Mouse (Mus musculus) midbrain, embryonic 11.5 days (tissue): ENCODE data around the gene Chchd5. TPM values are rescaled to one million over a fixed set of nuclear protein-coding genes. Genes with fewer than 3 reads are reported as not detected.
A peak's percentile ranks its signal among the peaks of the same experiment; 100 is the strongest.

Experiments used
- ATAC-seq: fragments of 200-750 bp; cut with Nextera tagmentation; 2 replicates; pipeline ENCODE4 v1.8.0; 2017; ENCODE audit warnings: moderate TSS enrichment, moderate library complexity; ENCODE audit not compliant: low FRiP score
- DNase-seq: peaks from one replicate; pipeline ENCODE4 v3.0.0; 2015; ENCODE audit warnings: low spot score; ENCODE audit errors: missing footprints
- H3K27ac ChIP-seq: fragments of 300-500 bp; sonication (generic); 2 replicates; pipeline ENCODE4 v1.5.1; 2014; ENCODE audit warnings: low read depth, low read length
- H3K27me3 ChIP-seq: fragments of 300-500 bp; sonication (generic); 2 replicates; pipeline ENCODE4 v1.6.1; 2014; ENCODE audit warnings: mild to moderate bottlenecking, low read length, moderate library complexity, mixed read lengths; ENCODE audit not compliant: control insufficient read depth, insufficient read depth
- H3K36me3 ChIP-seq: fragments of 300-500 bp; sonication (generic); 2 replicates; pipeline ENCODE4 v1.6.1; 2014; ENCODE audit warnings: mild to moderate bottlenecking, low read length, moderate library complexity, mixed read lengths; ENCODE audit not compliant: control insufficient read depth, insufficient read depth
- H3K4me1 ChIP-seq: fragments of 300-500 bp; sonication (generic); 2 replicates; pipeline ENCODE4 v1.6.1; 2014; ENCODE audit warnings: low read length; ENCODE audit not compliant: control insufficient read depth, insufficient read depth
- H3K4me2 ChIP-seq: fragments of 300-500 bp; sonication (generic); 2 replicates; pipeline ENCODE4 v1.6.1; 2014; ENCODE audit warnings: mild to moderate bottlenecking, moderate library complexity
- H3K4me3 ChIP-seq: fragments of 300-500 bp; sonication (generic); 2 replicates; pipeline ENCODE4 v1.5.1; 2014; ENCODE audit warnings: low read depth, low read length
- H3K9ac ChIP-seq: fragments of 300-500 bp; sonication (generic); 2 replicates; pipeline ENCODE4 v1.6.1; 2014; ENCODE audit warnings: low read length
- H3K9me3 ChIP-seq: fragments of 300-500 bp; sonication (generic); 2 replicates; pipeline ENCODE4 v1.6.1; 2016; ENCODE audit warnings: low read length; ENCODE audit not compliant: control insufficient read depth
- WGBS: fragments of 180-500 bp; shearing (Covaris S2); extraction: QIAGEN DNeasy Blood & Tissue Kit; methylation state at CpG from one replicate; pipeline ENCODE4 v1.1.7; 2014; 5-methylcytosine and 5-hydroxymethylcytosine counted together
- polyA plus RNA-seq: library from polyadenylated mRNA; unstranded; fragments of >200 nt; fragmentation: Nextera tagmentation; extraction: Ambion mirVana; gene quantifications from 2 replicates; pipeline ENCODE4 v1.2.1, GENCODE M21; 2014

The Chchd5 gene
- polyA plus RNA-seq, 1 experiment from 2014 or later = 27.2 TPM

GRCm38 (mm10) chr2:129112924-129113323 lies 16.6 kb upstream of the Chchd5 start:
- no peak for DNase-seq
- Histone ChIP-seq H3K27me3 (no peaks in the 10 kb centered on the region), H3K4me1 (no peaks in the 10 kb centered on the region), H3K9ac (no peak overlapping the region), H3K27ac (no peak overlapping the region), H3K36me3 (peaks cover 16% of the 10 kb centered on the region; the same call in 1 of the 2 replicates), H3K9me3 (no peaks in the 10 kb centered on the region), H3K4me3 (no peak overlapping the region), H3K4me2 (no peak overlapping the region)
- WGBS = 96% methylated on average over 5 of the region's 5 CpGs
- ATAC-seq = no peak

- DNase-seq (no peak), ATAC-seq (no peak)
- Histone ChIP-seq H3K9ac (no peak overlapping the region), H3K4me3 (no peak overlapping the region), H3K36me3 (peaks cover 27% of the 10 kb centered on the region), H3K27ac (no peak overlapping the region), H3K4me1 (no peaks in the 10 kb centered on the region), H3K9me3 (no peaks in the 10 kb centered on the region), H3K27me3 (no peaks in the 10 kb centered on the region), H3K4me2 (no peak overlapping the region)
- 90% methylated on average over 9 of the region's 9 CpGs for WGBS
These were observed 13.7 kb upstream of the Chchd5 start for GRCm38 (mm10) chr2:129115706-129116367.

DNA sequence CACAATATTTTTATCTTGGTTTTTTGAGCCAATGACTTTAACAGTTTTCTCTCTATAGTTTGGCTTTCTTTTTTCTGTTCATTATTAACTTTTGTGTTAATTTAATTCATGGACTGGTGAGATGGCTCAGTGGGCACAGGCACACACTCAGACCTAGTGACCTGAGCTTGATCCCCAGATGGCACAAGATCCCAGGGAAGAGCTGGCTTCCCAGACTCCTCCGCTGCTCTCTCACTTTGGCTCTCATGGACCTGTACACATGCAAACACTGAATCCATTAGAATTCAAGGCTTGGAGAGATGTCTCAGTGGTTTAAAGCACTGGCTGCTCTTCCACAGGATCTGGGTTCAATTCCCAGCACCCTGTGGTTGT lies 13.1 kb upstream of the Chchd5 start:
- no peak overlapping the region for H3K4me2 ChIP-seq
- H3K4me3 ChIP-seq = no peak overlapping the region
- DNase-seq = no peak
- no peaks in the 10 kb centered on the region for H3K9me3 ChIP-seq
- H3K36me3 ChIP-seq = peaks cover 31% of the 10 kb centered on the region
- no peak overlapping the region for H3K27ac ChIP-seq
- H3K4me1 ChIP-seq = no peaks in the 10 kb centered on the region
- ATAC-seq = no peak
- no peak overlapping the region for H3K9ac ChIP-seq
- no peaks in the 10 kb centered on the region for H3K27me3 ChIP-seq
- 97% methylated on average over 1 of the region's 1 CpGs for WGBS

DNA sequence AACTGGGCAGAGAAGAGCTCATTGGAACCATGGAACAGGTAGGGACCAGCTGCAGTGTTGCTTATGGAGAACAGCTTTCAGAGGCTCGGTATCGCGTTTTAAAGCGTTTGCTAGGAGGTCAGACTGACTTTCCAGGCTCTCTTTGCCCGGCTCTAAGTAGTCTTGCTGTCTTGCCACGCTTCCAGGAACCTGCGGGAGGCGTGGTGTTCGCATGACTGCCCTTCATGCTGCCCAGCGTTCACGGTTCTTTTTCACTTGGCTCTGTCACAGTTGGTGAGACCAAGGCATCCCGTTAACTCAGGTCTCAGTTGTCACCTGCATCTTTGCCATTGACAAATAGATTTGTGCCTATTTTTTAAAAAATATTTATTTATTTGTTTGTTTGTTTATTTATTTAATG lies 11.4 kb upstream of the Chchd5 start:
- H3K4me2 ChIP-seq = no peak overlapping the region
- H3K9ac ChIP-seq = no peak overlapping the region
- no peak for ATAC-seq
- no peak overlapping the region for H3K4me3 ChIP-seq
- 95% methylated on average over 12 of the region's 12 CpGs for WGBS
- H3K4me1 ChIP-seq = no peaks in the 10 kb centered on the region
- H3K27me3 ChIP-seq = no peaks in the 10 kb centered on the region
- no peak overlapping the region for H3K27ac ChIP-seq
- DNase-seq = no peak
- no peaks in the 10 kb centered on the region for H3K9me3 ChIP-seq
- H3K36me3 ChIP-seq = peaks cover 34% of the 10 kb centered on the region

GRCm38 (mm10) chr2:129121986-129122385 lies 7.5 kb upstream of the Chchd5 start:
- no peak for ATAC-seq
- Histone ChIP-seq H3K9ac (no peak overlapping the region), H3K4me1 (no peaks in the 10 kb centered on the region), H3K27me3 (no peaks in the 10 kb centered on the region), H3K4me2 (no peak overlapping the region), H3K9me3 (no peaks in the 10 kb centered on the region), H3K4me3 (no peak overlapping the region), H3K36me3 (peaks cover 32% of the 10 kb centered on the region), H3K27ac (no peak overlapping the region)
- WGBS = 94% methylated on average over 8 of the region's 8 CpGs
- peak; percentile 81 for DNase-seq

DNA sequence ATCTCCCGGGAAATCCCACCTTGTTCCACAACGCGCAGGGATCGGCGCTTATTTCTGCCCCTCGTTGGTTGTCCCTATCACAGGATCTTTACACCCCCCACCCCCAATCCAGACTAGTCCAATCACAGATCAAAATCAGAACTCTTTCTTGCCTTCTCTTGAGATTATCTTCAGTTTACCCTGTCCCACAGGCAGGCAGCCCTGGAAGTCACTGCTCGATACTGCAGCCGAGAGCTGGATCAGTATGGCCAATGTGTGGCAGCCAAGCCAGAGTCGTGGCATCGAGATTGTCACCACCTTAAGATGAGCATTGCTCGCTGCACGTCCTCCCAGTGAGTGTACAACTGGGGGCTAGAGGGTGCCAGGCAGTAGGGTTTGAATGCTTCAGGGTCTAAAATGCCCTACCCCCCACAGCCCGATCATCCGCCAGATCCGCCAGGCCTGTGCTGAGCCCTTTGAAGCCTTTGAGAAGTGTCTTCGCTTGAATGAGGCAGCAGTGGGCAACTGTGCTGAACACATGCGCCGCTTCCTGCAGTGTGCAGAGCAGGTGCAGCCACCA lies 566 bp downstream of the Chchd5 start:
- DNase-seq (no peak), ATAC-seq (peak; percentile 53)
- Histone ChIP-seq H3K4me1 (peaks cover 6% of the 10 kb centered on the region), H3K9ac (peak overlapping the region; percentile 60), H3K4me3 (peak overlapping the region; percentile 50), H3K27ac (peak overlapping the region; percentile 17; the same call in 1 of the 2 replicates), H3K36me3 (peaks cover 21% of the 10 kb centered on the region), H3K27me3 (no peaks in the 10 kb centered on the region), H3K4me2 (peak overlapping the region; percentile 85), H3K9me3 (peaks cover 7% of the 10 kb centered on the region; the same call in 1 of the 2 replicates)
- 36% methylated on average over 18 of the region's 18 CpGs for WGBS

- H3K4me2 ChIP-seq = peak overlapping the region; percentile 85
- no peak overlapping the region for H3K4me3 ChIP-seq
- no peak overlapping the region; the same call in 1 of the 2 replicates for H3K9ac ChIP-seq
- H3K27me3 ChIP-seq = no peaks in the 10 kb centered on the region
- WGBS = 98% methylated on average over 2 of the region's 2 CpGs
- H3K9me3 ChIP-seq = peaks cover 7% of the 10 kb centered on the region; the same call in 1 of the 2 replicates
- peaks cover 15% of the 10 kb centered on the region for H3K36me3 ChIP-seq
- ATAC-seq (no peak), DNase-seq (no peak)
- H3K27ac ChIP-seq = no peak overlapping the region
- H3K4me1 ChIP-seq = peaks cover 6% of the 10 kb centered on the region
These were observed 1.3 kb downstream of the Chchd5 start for GRCm38 (mm10) chr2:129130776-129131175.

DNA sequence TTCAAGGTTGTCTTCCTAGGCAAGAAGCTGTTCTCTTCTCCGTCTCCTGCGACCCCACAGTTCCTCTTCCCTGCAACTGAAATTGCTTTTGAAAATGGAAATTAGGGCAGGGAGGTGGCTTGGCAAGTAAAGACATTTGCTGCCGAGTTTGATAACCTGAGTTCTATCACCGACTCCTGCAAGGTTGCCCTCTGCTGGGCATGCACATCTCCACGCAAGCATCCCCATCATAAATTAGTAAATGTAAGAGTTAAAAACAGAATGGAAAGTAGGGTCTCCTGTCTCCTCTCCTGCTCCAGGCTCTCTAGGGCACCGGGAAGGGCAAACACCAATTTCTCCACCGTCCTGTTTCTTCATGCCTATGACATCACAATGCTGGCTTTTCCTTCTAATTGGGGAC lies 2.7 kb downstream of the Chchd5 start:
- no peak overlapping the region for H3K27ac ChIP-seq
- H3K36me3 ChIP-seq = peaks cover 14% of the 10 kb centered on the region
- H3K27me3 ChIP-seq = no peaks in the 10 kb centered on the region
- 95% methylated on average over 7 of the region's 7 CpGs for WGBS
- peaks cover 7% of the 10 kb centered on the region; the same call in 1 of the 2 replicates for H3K9me3 ChIP-seq
- no peak overlapping the region for H3K4me2 ChIP-seq
- ATAC-seq (no peak), DNase-seq (no peak)
- H3K4me1 ChIP-seq = peaks cover 6% of the 10 kb centered on the region
- no peak overlapping the region for H3K9ac ChIP-seq
- H3K4me3 ChIP-seq = no peak overlapping the region

GRCm38 (mm10) chr2:129133006-129133805 lies 3.7 kb downstream of the Chchd5 start:
- Histone ChIP-seq H3K4me2 (no peak overlapping the region), H3K36me3 (peaks cover 14% of the 10 kb centered on the region), H3K4me3 (no peak overlapping the region), H3K27me3 (no peaks in the 10 kb centered on the region), H3K9me3 (peaks cover 7% of the 10 kb centered on the region; the same call in 1 of the 2 replicates), H3K9ac (no peak overlapping the region), H3K4me1 (peaks cover 6% of the 10 kb centered on the region), H3K27ac (no peak overlapping the region)
- no peak for ATAC-seq
- DNase-seq = peak; percentile 31
- 98% methylated on average over 14 of the region's 14 CpGs for WGBS
